11 mouse cellular contexts compared by ENCODE assay signal in the genomic region with DNA sequence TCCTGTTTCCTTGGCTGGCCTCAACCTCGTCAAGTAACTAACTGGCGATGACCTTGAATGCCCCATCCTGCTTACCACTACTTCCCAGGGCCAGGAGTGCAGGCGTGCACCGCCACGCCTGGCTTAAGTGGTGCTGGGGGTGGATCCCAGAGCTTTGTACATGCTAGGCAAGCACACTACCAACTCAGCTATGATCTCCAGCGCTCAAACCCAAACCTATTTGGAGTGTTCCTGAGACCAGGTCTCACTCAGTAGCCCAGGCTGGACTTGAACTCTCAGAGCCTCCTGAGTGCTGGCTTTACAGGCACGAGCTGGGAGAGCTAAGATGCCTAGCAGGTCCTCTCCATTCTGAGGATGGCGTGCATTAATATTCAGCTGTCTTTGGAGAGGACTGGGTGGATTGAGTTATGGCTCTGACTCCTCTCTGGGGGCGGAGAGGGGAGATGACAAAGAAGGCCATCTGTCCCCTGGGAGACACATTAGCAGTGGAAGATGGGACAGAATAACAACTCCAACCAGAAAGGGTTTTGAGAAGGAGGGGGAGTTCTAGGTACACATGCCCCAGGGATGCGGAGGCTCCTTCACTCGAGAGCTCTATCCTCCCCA. TPM values are rescaled to one million over a fixed set of nuclear protein-coding genes. Genes with fewer than 3 reads are reported as not detected.
DNase-seq lines count a peak whose midpoint lies in the region; ATAC-seq and TF ChIP-seq lines count a peak whose summit lies in the region.
"Had no signal": no experiment of that assay in that cellular context is flagged by ENCODE, and none has a peak within 500 bp of the region (broad histone marks: within the 10 kb centered on the region; RNA-seq: fewer than 3 reads in every experiment).

No protein-coding gene starts in this region.

- WGBS in forebrain, embryonic 10.5 days, result 91% methylated on average over 11 of the region's 11 CpGs
- 85% methylated on average over 11 of the region's 11 CpGs for WGBS in forebrain, embryonic 15.5 days
- WGBS in intestine, embryonic 15.5 days, result 84% methylated on average over 11 of the region's 11 CpGs
- 75% methylated on average over 11 of the region's 11 CpGs for WGBS in intestine, postnatal 0 days
- 92% methylated on average over 11 of the region's 11 CpGs for WGBS in midbrain, embryonic 10.5 days
- 88% methylated on average over 11 of the region's 11 CpGs for WGBS in midbrain, embryonic 11.5 days

- H3K27ac ChIP-seq in forebrain, embryonic 10.5 days, result peak overlapping the region; percentile 12; the same call in 1 of the 2 replicates
- no peak overlapping the region for H3K27ac ChIP-seq in forebrain, embryonic 15.5 days (replicated peaks)
- H3K27ac ChIP-seq in intestine, embryonic 15.5 days, result peak overlapping the region; percentile 25; the same call in 1 of the 2 replicates
- no peak overlapping the region for H3K27ac ChIP-seq in intestine, postnatal 0 days (ENCODE audit: low read depth, low read length)
- H3K27ac ChIP-seq in midbrain, embryonic 10.5 days (replicated peaks), result 0 out of 2 replicates have a peak overlapping the region, but pooled peaks have one; percentile 5
- no peak overlapping the region for H3K27ac ChIP-seq in midbrain, embryonic 11.5 days (ENCODE audit: low read depth, low read length)
- H3K27ac ChIP-seq: forebrain, embryonic 13.5 days had no signal

- TF ChIP-seq CTCF in intestine, postnatal 0 days (IDR thresholded peaks at IDR 0.05; ENCODE audit: low read depth), result no peak

- H3K9ac ChIP-seq in forebrain, embryonic 15.5 days (replicated peaks), result no peak overlapping the region
- no peak overlapping the region for H3K9ac ChIP-seq in intestine, embryonic 15.5 days
- H3K9ac ChIP-seq in intestine, postnatal 0 days (ENCODE audit: low read depth, low read length), result no peak overlapping the region
- no peak overlapping the region for H3K9ac ChIP-seq in midbrain, embryonic 11.5 days (ENCODE audit: low read length)
- H3K9ac ChIP-seq: forebrain, embryonic 13.5 days had no signal

- peaks cover 41% of the 10 kb centered on the region for H3K4me1 ChIP-seq in forebrain, embryonic 10.5 days
- H3K4me1 ChIP-seq in forebrain, embryonic 15.5 days, result peaks cover 21% of the 10 kb centered on the region
- peaks cover 15% of the 10 kb centered on the region; the same call in 1 of the 2 replicates for H3K4me1 ChIP-seq in intestine, embryonic 15.5 days (replicated peaks)
- H3K4me1 ChIP-seq in intestine, postnatal 0 days (replicated peaks; ENCODE audit: control insufficient read depth, insufficient read depth, low read length), result 0 out of 2 replicates have a peak, but pooled peaks cover 5% of the 10 kb centered on the region
- H3K4me1 ChIP-seq in midbrain, embryonic 10.5 days, result peaks cover 49% of the 10 kb centered on the region
- peaks cover 17% of the 10 kb centered on the region for H3K4me1 ChIP-seq in midbrain, embryonic 11.5 days (ENCODE audit: control insufficient read depth, insufficient read depth, low read length)

- H3K4me3 ChIP-seq in forebrain, embryonic 10.5 days, result peak overlapping the region; percentile 4; the same call in 1 of the 2 replicates
- H3K4me3 ChIP-seq in forebrain, embryonic 15.5 days, result no peak overlapping the region
- H3K4me3 ChIP-seq in intestine, embryonic 15.5 days (replicated peaks), result no peak overlapping the region
- no peak overlapping the region for H3K4me3 ChIP-seq in intestine, postnatal 0 days (ENCODE audit: low read depth, low read length)
- H3K4me3 ChIP-seq in midbrain, embryonic 10.5 days, result peak overlapping the region; percentile 18; the same call in 1 of the 2 replicates
- no peak overlapping the region for H3K4me3 ChIP-seq in midbrain, embryonic 11.5 days (ENCODE audit: low read depth, low read length)
- H3K4me3 ChIP-seq: forebrain, embryonic 13.5 days; megakaryocyte, embryonic 14.5 days had no signal

- H3K27me3 ChIP-seq in forebrain, embryonic 10.5 days (ENCODE audit: poor library complexity, severe bottlenecking), result no peaks in the 10 kb centered on the region
- no peaks in the 10 kb centered on the region for H3K27me3 ChIP-seq in forebrain, embryonic 15.5 days
- H3K27me3 ChIP-seq in intestine, embryonic 15.5 days (replicated peaks), result no peaks in the 10 kb centered on the region
- no peaks in the 10 kb centered on the region for H3K27me3 ChIP-seq in intestine, postnatal 0 days (replicated peaks; ENCODE audit: control insufficient read depth, insufficient read depth, low read length)
- H3K27me3 ChIP-seq in midbrain, embryonic 10.5 days (ENCODE audit: low read depth, poor library complexity, severe bottlenecking), result no peaks in the 10 kb centered on the region
- H3K27me3 ChIP-seq in midbrain, embryonic 11.5 days (ENCODE audit: control insufficient read depth, insufficient read depth, low read length), result no peaks in the 10 kb centered on the region
- H3K27me3 ChIP-seq: forebrain, embryonic 13.5 days; megakaryocyte, embryonic 14.5 days had no signal

- ATAC-seq in forebrain, embryonic 15.5 days (replicated peaks), result no peak
- no peak for ATAC-seq in intestine, embryonic 15.5 days
- no peak for ATAC-seq in intestine, postnatal 0 days
- ATAC-seq in midbrain, embryonic 11.5 days (ENCODE audit: low FRiP score), result no peak
- ATAC-seq: forebrain, embryonic 13.5 days had no signal

- no peak for DNase-seq in forebrain, embryonic 10.5 days (ENCODE audit: extremely low spot score, low spot score)
- no peak for DNase-seq in midbrain, embryonic 10.5 days (ENCODE audit: low spot score)
- DNase-seq in midbrain, embryonic 11.5 days (ENCODE audit: low spot score, missing footprints), result no peak
- DNase-seq in retina, embryonic 14.5 days (ENCODE audit: low spot score), result no peak
- DNase-seq in embryo, embryonic 10 days (ENCODE audit: low spot score), result no peak
- DNase-seq: embryo, embryonic 11 days had no signal

- peaks cover 65% of the 10 kb centered on the region for H3K36me3 ChIP-seq in forebrain, embryonic 10.5 days (replicated peaks)
- peaks cover 37% of the 10 kb centered on the region for H3K36me3 ChIP-seq in forebrain, embryonic 15.5 days
- peaks cover 7% of the 10 kb centered on the region; the same call in 1 of the 2 replicates for H3K36me3 ChIP-seq in intestine, embryonic 15.5 days
- peaks cover 51% of the 10 kb centered on the region for H3K36me3 ChIP-seq in intestine, postnatal 0 days (ENCODE audit: control insufficient read depth, insufficient read depth)
- peaks cover 63% of the 10 kb centered on the region for H3K36me3 ChIP-seq in midbrain, embryonic 10.5 days
- H3K36me3 ChIP-seq in midbrain, embryonic 11.5 days (ENCODE audit: control insufficient read depth, insufficient read depth, low read length), result peaks cover 6% of the 10 kb centered on the region; the same call in 1 of the 2 replicates

- H3K4me2 ChIP-seq in forebrain, embryonic 15.5 days (replicated peaks), result no peak overlapping the region
- no peak overlapping the region for H3K4me2 ChIP-seq in intestine, embryonic 15.5 days (replicated peaks)
- no peak overlapping the region for H3K4me2 ChIP-seq in intestine, postnatal 0 days (replicated peaks; ENCODE audit: low read depth)
- H3K4me2 ChIP-seq in midbrain, embryonic 11.5 days, result no peak overlapping the region
- H3K4me2 ChIP-seq: forebrain, embryonic 13.5 days had no signal

- no peaks in the 10 kb centered on the region for H3K9me3 ChIP-seq in forebrain, embryonic 10.5 days
- H3K9me3 ChIP-seq in forebrain, embryonic 15.5 days, result no peaks in the 10 kb centered on the region
- H3K9me3 ChIP-seq in intestine, embryonic 15.5 days, result no peaks in the 10 kb centered on the region
- H3K9me3 ChIP-seq in intestine, postnatal 0 days (ENCODE audit: control insufficient read depth), result no peaks in the 10 kb centered on the region
- H3K9me3 ChIP-seq in midbrain, embryonic 10.5 days (replicated peaks), result no peaks in the 10 kb centered on the region
- H3K9me3 ChIP-seq in midbrain, embryonic 11.5 days (ENCODE audit: control insufficient read depth, low read length), result no peaks in the 10 kb centered on the region
- H3K9me3 ChIP-seq: forebrain, embryonic 13.5 days; megakaryocyte, embryonic 14.5 days had no signal

RNA-seq across cellular contexts. Expression of a gene that starts 2.1 kb away (rescaled TPM):
- 106 and 108 TPM in 2 replicates for polyA plus RNA-seq in forebrain, embryonic 10.5 days (2016; fragmentation: Nextera tagmentation; extraction: Ambion mirVana)
- polyA plus RNA-seq in forebrain, embryonic 15.5 days (2015; fragmentation: Nextera tagmentation; extraction: Ambion mirVana), result 211 and 222 TPM in 2 replicates
- 70.6 and 75.4 TPM in 2 replicates for polyA plus RNA-seq in intestine, embryonic 15.5 days (2015; fragmentation: Nextera tagmentation; extraction: Ambion mirVana)
- 22.2 and 24.6 TPM in 2 replicates for polyA plus RNA-seq in intestine, postnatal 0 days (2015; fragmentation: Nextera tagmentation; extraction: Ambion mirVana)
- polyA plus RNA-seq in midbrain, embryonic 10.5 days (2016; fragmentation: Nextera tagmentation; extraction: Ambion mirVana), result 119 and 142 TPM in 2 replicates
- 130 and 138 TPM in 2 replicates for polyA plus RNA-seq in midbrain, embryonic 11.5 days (2014; fragmentation: Nextera tagmentation; extraction: Ambion mirVana)

RNA-seq across cellular contexts. Expression of a gene that starts 7.7 kb away (rescaled TPM):
- 23.7 and 25.7 TPM in 2 replicates for polyA plus RNA-seq in forebrain, embryonic 10.5 days (2016; fragmentation: Nextera tagmentation; extraction: Ambion mirVana)
- 31.4 and 32.3 TPM in 2 replicates for polyA plus RNA-seq in forebrain, embryonic 15.5 days (2015; fragmentation: Nextera tagmentation; extraction: Ambion mirVana)
- polyA plus RNA-seq in intestine, embryonic 15.5 days (2015; fragmentation: Nextera tagmentation; extraction: Ambion mirVana), result 46.8 and 50.4 TPM in 2 replicates
- polyA plus RNA-seq in intestine, postnatal 0 days (2015; fragmentation: Nextera tagmentation; extraction: Ambion mirVana), result 14.4 and 15.1 TPM in 2 replicates
- 24.8 and 28.7 TPM in 2 replicates for polyA plus RNA-seq in midbrain, embryonic 10.5 days (2016; fragmentation: Nextera tagmentation; extraction: Ambion mirVana)
- polyA plus RNA-seq in midbrain, embryonic 11.5 days (2014; fragmentation: Nextera tagmentation; extraction: Ambion mirVana), result 25.8 and 28.2 TPM in 2 replicates

RNA-seq across cellular contexts. Expression of a gene that starts 13.8 kb away (rescaled TPM):
- polyA plus RNA-seq in forebrain, embryonic 10.5 days (2016; fragmentation: Nextera tagmentation; extraction: Ambion mirVana), result 21.3 and 21.4 TPM in 2 replicates
- 24.9 and 26.1 TPM in 2 replicates for polyA plus RNA-seq in forebrain, embryonic 15.5 days (2015; fragmentation: Nextera tagmentation; extraction: Ambion mirVana)
- 33.7 and 35.0 TPM in 2 replicates for polyA plus RNA-seq in intestine, embryonic 15.5 days (2015; fragmentation: Nextera tagmentation; extraction: Ambion mirVana)
- 43.0 and 47.0 TPM in 2 replicates for polyA plus RNA-seq in intestine, postnatal 0 days (2015; fragmentation: Nextera tagmentation; extraction: Ambion mirVana)
- polyA plus RNA-seq in midbrain, embryonic 10.5 days (2016; fragmentation: Nextera tagmentation; extraction: Ambion mirVana), result 16.5 and 18.1 TPM in 2 replicates
- polyA plus RNA-seq in midbrain, embryonic 11.5 days (2014; fragmentation: Nextera tagmentation; extraction: Ambion mirVana), result 10.3 and 11.4 TPM in 2 replicates

RNA-seq across cellular contexts. Expression of a gene that starts 17.2 kb away (rescaled TPM):
- polyA plus RNA-seq in forebrain, embryonic 10.5 days (2016; fragmentation: Nextera tagmentation; extraction: Ambion mirVana), result 1.9 and 2.0 TPM in 2 replicates
- polyA plus RNA-seq in forebrain, embryonic 15.5 days (2015; fragmentation: Nextera tagmentation; extraction: Ambion mirVana), result 1.4 and 2.1 TPM in 2 replicates
- polyA plus RNA-seq in intestine, embryonic 15.5 days (2015; fragmentation: Nextera tagmentation; extraction: Ambion mirVana), result 0.98 and 1.1 TPM in 2 replicates
- 0.52 and 0.65 TPM in 2 replicates for polyA plus RNA-seq in intestine, postnatal 0 days (2015; fragmentation: Nextera tagmentation; extraction: Ambion mirVana)
- polyA plus RNA-seq in midbrain, embryonic 10.5 days (2016; fragmentation: Nextera tagmentation; extraction: Ambion mirVana), result 0.87 and 1.4 TPM in 2 replicates
- 0.51 and 0.58 TPM in 2 replicates for polyA plus RNA-seq in midbrain, embryonic 11.5 days (2014; fragmentation: Nextera tagmentation; extraction: Ambion mirVana)

RNA-seq across cellular contexts. Expression of a gene that starts 32.6 kb away (rescaled TPM):
- polyA plus RNA-seq in forebrain, embryonic 10.5 days (2016; fragmentation: Nextera tagmentation; extraction: Ambion mirVana), result 4.0 and 5.0 TPM in 2 replicates
- polyA plus RNA-seq in forebrain, embryonic 15.5 days (2015; fragmentation: Nextera tagmentation; extraction: Ambion mirVana), result 35.1 and 36.7 TPM in 2 replicates
- 52.5 and 55.2 TPM in 2 replicates for polyA plus RNA-seq in intestine, embryonic 15.5 days (2015; fragmentation: Nextera tagmentation; extraction: Ambion mirVana)
- 29.4 and 34.1 TPM in 2 replicates for polyA plus RNA-seq in intestine, postnatal 0 days (2015; fragmentation: Nextera tagmentation; extraction: Ambion mirVana)
- 4.9 and 6.1 TPM in 2 replicates for polyA plus RNA-seq in midbrain, embryonic 10.5 days (2016; fragmentation: Nextera tagmentation; extraction: Ambion mirVana)
- 8.1 and 9.4 TPM in 2 replicates for polyA plus RNA-seq in midbrain, embryonic 11.5 days (2014; fragmentation: Nextera tagmentation; extraction: Ambion mirVana)

Comparison
In these comparisons a context has a peak if more than half of its experiments do, and no peak if none do; other contexts are left out.
1. H3K27ac ChIP-seq: peak in forebrain, embryonic 10.5 days (single experiment), intestine, embryonic 15.5 days (single experiment) and midbrain, embryonic 10.5 days (single experiment); none in forebrain, embryonic 15.5 days (single experiment), intestine, postnatal 0 days (single experiment) and midbrain, embryonic 11.5 days (single experiment).
2. H3K4me3 ChIP-seq: peak in forebrain, embryonic 10.5 days (single experiment) and midbrain, embryonic 10.5 days (single experiment); none in forebrain, embryonic 15.5 days (single experiment), intestine, embryonic 15.5 days (single experiment), intestine, postnatal 0 days (single experiment) and midbrain, embryonic 11.5 days (single experiment).